Mouse (Mus musculus) G1E (cell line): ENCODE results near the gene Dusp28.

Experiments used
- CTCF ChIP-seq: IDR thresholded peaks from 2 replicates; pipeline ENCODE4 v1.5.1; 2012; ENCODE audit warnings: low read depth, low read length, inconsistent platforms, mixed read lengths
- GATA1 ChIP-seq: IDR thresholded peaks from 2 replicates; pipeline ENCODE4 v1.6.1; 2012; ENCODE audit warnings: borderline replicate concordance, low read length, inconsistent platforms, mixed read lengths

- no peak for TF ChIP-seq CTCF
- TF ChIP-seq GATA1, result no peak
Measured at GRCm38 (mm10) chr1:92933611-92934010, 26.8 kb downstream of the Dusp28 start.
